8 mouse cellular contexts compared by ENCODE assay signal in genomic region chr4:128655446-128655845, GRCm38 (mm10). TPM values are rescaled to one million over a fixed set of nuclear protein-coding genes. Genes with fewer than 3 reads are reported as not detected.
DNase-seq lines count a peak whose midpoint lies in the region; ATAC-seq and TF ChIP-seq lines count a peak whose summit lies in the region.

No protein-coding gene starts in this region.

- peaks cover 24% of the 10 kb centered on the region; the same call in 1 of the 2 replicates for H3K4me1 ChIP-seq in embryonic facial prominence, embryonic 15.5 days
- peaks cover 14% of the 10 kb centered on the region; the same call in 1 of the 2 replicates for H3K4me1 ChIP-seq in intestine, embryonic 16.5 days (ENCODE audit: control insufficient read depth, insufficient read depth, low read length)
- H3K4me1 ChIP-seq in neural tube, embryonic 12.5 days, result peaks cover 35% of the 10 kb centered on the region

- no peaks in the 10 kb centered on the region for H3K27me3 ChIP-seq in embryonic facial prominence, embryonic 15.5 days
- H3K27me3 ChIP-seq in intestine, embryonic 16.5 days (replicated peaks; ENCODE audit: control insufficient read depth, insufficient read depth, low read length), result no peaks in the 10 kb centered on the region
- H3K27me3 ChIP-seq in neural tube, embryonic 12.5 days (replicated peaks), result peaks cover 4% of the 10 kb centered on the region

- WGBS in embryonic facial prominence, embryonic 15.5 days, result 6% methylated on average over 12 of the region's 12 CpGs
- 6% methylated on average over 12 of the region's 12 CpGs for WGBS in intestine, embryonic 16.5 days
- WGBS in neural tube, embryonic 12.5 days, result 2% methylated on average over 12 of the region's 12 CpGs

- no peak for TF ChIP-seq CTCF in layer of hippocampus, adult 2 months (conservative IDR thresholded peaks at IDR 0.05)

- H3K4me2 ChIP-seq in embryonic facial prominence, embryonic 15.5 days (replicated peaks), result peak overlapping the region; percentile 97
- peak overlapping the region; percentile 96 for H3K4me2 ChIP-seq in intestine, embryonic 16.5 days (ENCODE audit: low read depth, low read length)
- peak overlapping the region; percentile 91 for H3K4me2 ChIP-seq in neural tube, embryonic 12.5 days (replicated peaks)

- H3K4me3 ChIP-seq in layer of hippocampus, adult 2 months, result peak overlapping the region; percentile 70
- peak overlapping the region; percentile 76 for H3K4me3 ChIP-seq in embryonic facial prominence, embryonic 15.5 days (replicated peaks)
- peak overlapping the region; percentile 74 for H3K4me3 ChIP-seq in intestine, embryonic 16.5 days (ENCODE audit: low read length)
- H3K4me3 ChIP-seq in neural tube, embryonic 12.5 days, result peak overlapping the region; percentile 72

- peak overlapping the region; percentile 97 for H3K27ac ChIP-seq in layer of hippocampus, adult 2 months
- H3K27ac ChIP-seq in embryonic facial prominence, embryonic 15.5 days (replicated peaks), result peak overlapping the region; percentile 74; the same call in 1 of the 2 replicates
- H3K27ac ChIP-seq in intestine, embryonic 16.5 days (ENCODE audit: low read length), result peak overlapping the region; percentile 57; the same call in 1 of the 2 replicates
- H3K27ac ChIP-seq in neural tube, embryonic 12.5 days, result 0 out of 2 replicates have a peak overlapping the region, but pooled peaks have one; percentile 76

- no peaks in the 10 kb centered on the region for H3K36me3 ChIP-seq in embryonic facial prominence, embryonic 15.5 days
- H3K36me3 ChIP-seq in intestine, embryonic 16.5 days (ENCODE audit: control insufficient read depth, insufficient read depth, low read length), result no peaks in the 10 kb centered on the region
- no peaks in the 10 kb centered on the region for H3K36me3 ChIP-seq in neural tube, embryonic 12.5 days

- H3K9me3 ChIP-seq in embryonic facial prominence, embryonic 15.5 days (replicated peaks), result no peaks in the 10 kb centered on the region
- H3K9me3 ChIP-seq in intestine, embryonic 16.5 days (ENCODE audit: control insufficient read depth, low read length), result no peaks in the 10 kb centered on the region
- no peaks in the 10 kb centered on the region for H3K9me3 ChIP-seq in neural tube, embryonic 12.5 days

- peak overlapping the region; percentile 65; the same call in 1 of the 2 replicates for H3K9ac ChIP-seq in embryonic facial prominence, embryonic 15.5 days
- H3K9ac ChIP-seq in intestine, embryonic 16.5 days (ENCODE audit: low read depth, low read length), result peak overlapping the region; percentile 93
- peak overlapping the region; percentile 78 for H3K9ac ChIP-seq in neural tube, embryonic 12.5 days

- ATAC-seq in embryonic facial prominence, embryonic 15.5 days (ENCODE audit: insufficient number of reproducible peaks, low FRiP score, low TSS enrichment, low read depth), result no peak
- no peak for ATAC-seq in intestine, embryonic 16.5 days
- ATAC-seq in neural tube, embryonic 12.5 days (ENCODE audit: low FRiP score, low read depth), result no peak

- DNase-seq in layer of hippocampus, adult 2 months (ENCODE audit: low spot score in 2 of 2), result no peak
- DNase-seq in layer of hippocampus, adult 9-11 months, result no peak
- DNase-seq in urinary bladder, adult 18-20 months (ENCODE audit: low spot score in 2 of 2), result no peak
- DNase-seq in gastrocnemius, postnatal 10 days, result no peak
- no peak for DNase-seq in layer of hippocampus, postnatal 25 days (ENCODE audit: extremely low spot score in 1 of 2, low spot score in 1 of 2)

RNA-seq across cellular contexts. Expression of gene Phc2, which starts 0.9 kb away (rescaled TPM):
- total RNA-seq in layer of hippocampus, adult 2 months (2021), result 10 to 100 TPM; 85.4 to 91.3 TPM
- polyA plus RNA-seq in embryonic facial prominence, embryonic 15.5 days (2015; fragmentation: Nextera tagmentation; extraction: Ambion mirVana), result 61.5 and 62.2 TPM in 2 replicates
- 9.9 and 10.3 TPM in 2 replicates for polyA plus RNA-seq in intestine, embryonic 16.5 days (2015; fragmentation: Nextera tagmentation; extraction: Ambion mirVana)
- 163 and 167 TPM in 2 replicates for polyA plus RNA-seq in neural tube, embryonic 12.5 days (2016; fragmentation: Nextera tagmentation; extraction: Ambion mirVana)
- total RNA-seq in gastrocnemius, postnatal 10 days (2021), result 10 to 100 TPM; 29.8 to 36.7 TPM
- 10 to 100 TPM; 93.8 to 95.1 TPM for total RNA-seq in layer of hippocampus, postnatal 25 days (2021)

RNA-seq across cellular contexts. Expression of gene Tlr12, which starts 37.0 kb away (rescaled TPM):
- total RNA-seq in layer of hippocampus, adult 2 months (2021), result under 1 TPM; 0.49 to 0.93 TPM
- 0.45 and 0.71 TPM in 2 replicates for polyA plus RNA-seq in embryonic facial prominence, embryonic 15.5 days (2015; fragmentation: Nextera tagmentation; extraction: Ambion mirVana)
- polyA plus RNA-seq in intestine, embryonic 16.5 days (2015; fragmentation: Nextera tagmentation; extraction: Ambion mirVana), result 2.2 and 2.5 TPM in 2 replicates
- 1.00 and 1.4 TPM in 2 replicates for polyA plus RNA-seq in neural tube, embryonic 12.5 days (2016; fragmentation: Nextera tagmentation; extraction: Ambion mirVana)
- total RNA-seq in gastrocnemius, postnatal 10 days (2021), result under 1 TPM; 0.16 TPM
- under 1 TPM; 0.71 to 0.80 TPM for total RNA-seq in layer of hippocampus, postnatal 25 days (2021)

RNA-seq across cellular contexts. Expression of gene Zscan20, which starts 45.5 kb away (rescaled TPM):
- 10 to 100 TPM in 1 of 2 experiments, 1 to 10 TPM in 1; 8.3 to 10.6 TPM for total RNA-seq in layer of hippocampus, adult 2 months (2021)
- 3.6 and 3.7 TPM in 2 replicates for polyA plus RNA-seq in embryonic facial prominence, embryonic 15.5 days (2015; fragmentation: Nextera tagmentation; extraction: Ambion mirVana)
- 2.3 and 2.8 TPM in 2 replicates for polyA plus RNA-seq in intestine, embryonic 16.5 days (2015; fragmentation: Nextera tagmentation; extraction: Ambion mirVana)
- polyA plus RNA-seq in neural tube, embryonic 12.5 days (2016; fragmentation: Nextera tagmentation; extraction: Ambion mirVana), result 7.1 and 8.1 TPM in 2 replicates
- total RNA-seq in gastrocnemius, postnatal 10 days (2021), result 1 to 10 TPM; 3.1 to 3.4 TPM
- 10 to 100 TPM in 1 of 2 experiments, 1 to 10 TPM in 1; 9.1 to 10.9 TPM for total RNA-seq in layer of hippocampus, postnatal 25 days (2021)
